Comparison of ENCODE assay signal across 16 mouse cellular contexts in genomic region chr8:82477856-82478255, GRCm38 (mm10).
A peak's percentile ranks its signal among the peaks of the same experiment; 100 is the strongest.
DNase-seq lines count a peak whose midpoint lies in the region; ATAC-seq and TF ChIP-seq lines count a peak whose summit lies in the region.
"Had no signal": no experiment of that assay in that cellular context is flagged by ENCODE, and none has a peak within 500 bp of the region (broad histone marks: within the 10 kb centered on the region; RNA-seq: fewer than 3 reads in every experiment).

No protein-coding gene starts in this region.

- no peaks in the 10 kb centered on the region for H3K36me3 ChIP-seq in kidney, embryonic 16.5 days (ENCODE audit: insufficient read depth, low read length)
- H3K36me3 ChIP-seq: heart, embryonic 15.5 days; limb, embryonic 10.5 days had no signal

- TF ChIP-seq CTCF in gastrocnemius, adult 2 months (IDR thresholded peaks at IDR 0.05): no peak

- DNase-seq in gastrocnemius, adult 2 months: peak; percentile 23
- DNase-seq in gastrocnemius, postnatal 25 days: no peak
- DNase-seq in NIH3T3 (ENCODE audit: low read depth): peak; percentile 82
- DNase-seq in adrenal gland, postnatal 36 days: peak; percentile 46 to 61
- no peak for DNase-seq in c-Kit-positive CD71-positive TER-119-positive erythroid progenitor cells, embryonic 14.5 days (ENCODE audit: low spot score)
- no peak for DNase-seq in cerebellum, postnatal 36 days
- DNase-seq in ovary, postnatal 36 days (ENCODE audit: low spot score): no peak
- DNase-seq: cerebellum, adult 11-12 months; right cerebral cortex, adult 18-20 months; thymus, adult 2 months had no signal

- WGBS in kidney, embryonic 16.5 days: 6% methylated on average over 5 of the region's 5 CpGs

- no peak overlapping the region for H3K4me3 ChIP-seq in gastrocnemius, adult 2 months
- H3K4me3 ChIP-seq in kidney, embryonic 16.5 days (ENCODE audit: low read length): no peak overlapping the region
- H3K4me3 ChIP-seq: heart, embryonic 15.5 days; left cerebral cortex, adult 2 months; limb, embryonic 10.5 days had no signal

- peak; percentile 93 for ATAC-seq in kidney, embryonic 16.5 days (ENCODE audit: low FRiP score, low TSS enrichment)
- ATAC-seq: intestine, embryonic 16.5 days had no signal

- H3K9me3 ChIP-seq in kidney, embryonic 16.5 days (ENCODE audit: low read length): no peaks in the 10 kb centered on the region
- H3K9me3 ChIP-seq: heart, embryonic 15.5 days; limb, embryonic 10.5 days had no signal

- intact Hi-C loops in gastrocnemius, adult 2 months (cut with DNase I): loop anchor here (2.0 kb wide), 1 partner anchor 75 kb away; the partner anchor contains the start of gene Il15

- H3K4me2 ChIP-seq in kidney, embryonic 16.5 days (replicated peaks; ENCODE audit: low read depth, low read length): no peak overlapping the region
- H3K4me2 ChIP-seq: heart, embryonic 15.5 days had no signal

- H3K27ac ChIP-seq in gastrocnemius, adult 2 months: peak overlapping the region; percentile 85
- peak overlapping the region; percentile 38; the same call in 1 of the 2 replicates for H3K27ac ChIP-seq in kidney, embryonic 16.5 days (ENCODE audit: low read length)
- H3K27ac ChIP-seq: heart, embryonic 15.5 days; left cerebral cortex, adult 2 months; limb, embryonic 10.5 days; liver, embryonic 14.5 days had no signal

- H3K27me3 ChIP-seq in kidney, embryonic 16.5 days (ENCODE audit: insufficient read depth, low read length): no peaks in the 10 kb centered on the region
- H3K27me3 ChIP-seq: heart, embryonic 15.5 days had no signal

- H3K9ac ChIP-seq in kidney, embryonic 16.5 days (replicated peaks; ENCODE audit: low read length): no peak overlapping the region
- H3K9ac ChIP-seq: heart, embryonic 15.5 days; liver, embryonic 14.5 days had no signal

- peaks cover 21% of the 10 kb centered on the region for H3K4me1 ChIP-seq in kidney, embryonic 16.5 days (ENCODE audit: insufficient read depth, low read length)

Comparison
In these comparisons a context has a peak if more than half of its experiments do, and no peak if none do; other contexts are left out.
1. DNase-seq: peak in gastrocnemius, adult 2 months (single experiment), NIH3T3 (single experiment) and adrenal gland, postnatal 36 days (2 of 2); none in gastrocnemius, postnatal 25 days (single experiment), c-Kit-positive CD71-positive TER-119-positive erythroid progenitor cells, embryonic 14.5 days (single experiment), cerebellum, postnatal 36 days (0 of 2) and ovary, postnatal 36 days (single experiment).